Mouse (Mus musculus) cerebellum, postnatal 14 days (tissue): ENCODE measurements at regions not wholly inside any gene's neighbourhood (a gene's known extent, or its start where the extent isn't known, plus 50 kb on each side); places are given as distances from the start of the nearest gene placed in this dataset.

Experiments used
- DNase-seq, 2 experiments: peaks; one replicate each; pipeline ENCODE4 v3.0.0; 2021; ENCODE audit warnings: mixed read lengths in 2 of 2

GRCm38 (mm10) chr15:62392381-62392780, 1452.6 kb downstream of the Gsdmc2 start:
- DNase-seq, result no peak

GRCm38 (mm10) chr15:62389431-62390105, 1455.4 kb downstream of the Gsdmc2 start:
- peak; percentile 30 to 58 for DNase-seq

- no peak for DNase-seq
These were observed 1459.4 kb upstream of the A1bg start for GRCm38 (mm10) chr15:62382233-62382632.

- DNase-seq, result no peak
These were observed 1451.8 kb upstream of the A1bg start for GRCm38 (mm10) chr15:62374641-62375040.

GRCm38 (mm10) chr15:62361171-62361570, 1438.4 kb upstream of the A1bg start:
- DNase-seq, result no peak

GRCm38 (mm10) chr15:62358338-62359239, 1435.8 kb upstream of the A1bg start:
- no peak for DNase-seq

GRCm38 (mm10) chr15:62353786-62354185, 1431.0 kb upstream of the A1bg start:
- DNase-seq, result peak in 1 of 2 experiments; percentile 9

GRCm38 (mm10) chr15:62350862-62351757, 1428.3 kb upstream of the A1bg start:
- no peak for DNase-seq

GRCm38 (mm10) chr15:62349981-62350380, 1427.2 kb upstream of the A1bg start:
- DNase-seq, result no peak

GRCm38 (mm10) chr15:62348956-62349355, 1426.1 kb upstream of the A1bg start:
- no peak for DNase-seq

GRCm38 (mm10) chr15:62347697-62348096, 1424.9 kb upstream of the A1bg start:
- no peak for DNase-seq

GRCm38 (mm10) chr15:62345893-62346292, 1423.1 kb upstream of the A1bg start:
- no peak for DNase-seq

- DNase-seq, result no peak
These were observed 1413.9 kb upstream of the A1bg start for GRCm38 (mm10) chr15:62336454-62337284.

- DNase-seq, result no peak
These were observed 1411.6 kb upstream of the A1bg start for GRCm38 (mm10) chr15:62334256-62335009.

- DNase-seq, result no peak
These were observed 1409.3 kb upstream of the A1bg start for GRCm38 (mm10) chr15:62332129-62332528.

- DNase-seq, result no peak
These were observed 1408.5 kb upstream of the A1bg start for GRCm38 (mm10) chr15:62331138-62331800.

GRCm38 (mm10) chr15:62328920-62329319, 1406.1 kb upstream of the A1bg start:
- DNase-seq, result no peak

- DNase-seq, result peak in 1 of 2 experiments; percentile 4
These were observed 1405.6 kb upstream of the A1bg start for GRCm38 (mm10) chr15:62328305-62328881.

GRCm38 (mm10) chr15:62327481-62327880, 1404.7 kb upstream of the A1bg start:
- no peak for DNase-seq

GRCm38 (mm10) chr15:62326524-62326923, 1403.7 kb upstream of the A1bg start:
- no peak for DNase-seq
